Mouse (Mus musculus): ENCODE measurements around the gene Necab2. TPM values are rescaled to one million over a fixed set of nuclear protein-coding genes. Genes with fewer than 3 reads are reported as not detected.

Necab2 gene
- 45.8 and 48.3 TPM in 2 replicates for polyA plus RNA-seq (2015; fragmentation: Nextera tagmentation; extraction: Ambion mirVana)

DNA sequence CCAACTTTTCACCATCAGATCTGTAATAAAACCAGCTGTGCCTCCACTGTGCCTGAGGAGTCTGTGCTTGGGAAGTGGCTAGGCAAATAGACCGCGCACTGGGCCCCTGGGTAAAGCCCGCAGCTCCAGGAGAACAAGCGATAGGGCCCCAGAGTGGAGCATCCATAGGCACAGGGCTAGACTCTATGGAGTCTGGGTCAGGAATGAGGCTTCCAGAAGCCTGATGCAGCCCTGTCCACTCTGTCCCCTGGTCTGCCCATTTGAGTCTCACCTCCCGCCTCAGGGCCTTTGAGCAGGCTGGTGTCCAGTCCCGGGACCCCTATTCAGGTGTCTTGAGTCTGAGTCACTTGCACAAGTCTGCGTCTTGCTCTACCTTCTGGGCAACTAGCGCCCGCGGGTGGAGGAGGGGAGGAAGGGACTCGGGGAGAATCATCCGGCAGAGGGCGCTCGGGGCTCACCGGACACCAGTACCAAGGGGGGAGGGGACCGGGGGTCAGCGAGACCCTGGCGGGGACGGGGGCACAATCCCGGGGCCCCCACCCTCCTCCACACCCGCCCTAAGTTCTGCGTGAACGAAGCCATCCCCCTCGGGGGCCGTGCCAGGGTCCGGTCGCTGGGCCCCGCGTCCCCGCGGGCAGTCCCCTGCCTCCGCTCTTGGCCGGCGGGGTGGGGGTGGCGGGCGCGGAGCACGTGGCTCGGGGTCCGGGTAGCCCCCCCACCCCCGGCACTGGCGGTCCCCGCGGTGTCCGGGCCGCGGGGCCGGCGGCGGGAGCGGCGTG, at the start of gene Necab2:
Necab2 (plus strand) TSS at position 509 of the 779 bp plus-strand sequence.
- Histone ChIP-seq H3K4me2 (peak within 1 kb of the TSS; percentile 93), H3K4me3 (peak within 1 kb of the TSS; percentile 74), H3K27ac (replicated peaks) (peak within 1 kb of the TSS; percentile 51; the same call in 1 of the 2 replicates), H3K9me3 (no peaks in the 10 kb centered on the region), H3K27me3 (no peaks in the 10 kb centered on the region; the same call in 1 of the 2 replicates), H3K36me3 (no peaks in the 10 kb centered on the region), H3K4me1 (replicated peaks) (peaks cover 24% of the 10 kb centered on the region), H3K9ac (peak within 1 kb of the TSS; percentile 72)
- peak; percentile 80 for ATAC-seq (ENCODE audit: low FRiP score, low read depth)
- 3% methylated on average over 36 of the region's 52 CpGs for WGBS

DNA sequence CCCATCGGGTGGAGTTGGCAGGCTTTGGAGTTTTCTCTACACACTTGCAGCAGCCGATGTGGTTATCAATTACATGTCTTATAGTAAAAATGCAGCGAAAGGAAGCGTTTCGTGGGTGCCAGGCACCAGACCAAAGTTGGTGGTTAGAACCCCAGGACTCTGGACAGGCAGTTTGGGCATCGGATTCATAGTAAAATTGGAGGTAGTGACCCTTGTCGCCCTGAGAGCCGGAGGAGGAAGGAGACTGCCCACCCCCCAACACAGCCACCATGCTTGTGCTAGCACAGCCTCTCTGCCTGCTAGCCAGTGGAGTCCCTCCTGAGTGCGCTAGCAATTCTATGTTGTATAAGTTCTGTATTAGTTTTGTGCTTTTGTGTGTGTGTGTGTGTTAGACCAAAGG, 48.0 kb upstream of the Necab2 start:
- WGBS, result 82% methylated on average over 9 of the region's 9 CpGs
- peaks cover 26% of the 10 kb centered on the region for H3K4me1 ChIP-seq (replicated peaks)
- 0 out of 2 replicates have a peak, but pooled peaks cover 4% of the 10 kb centered on the region for H3K36me3 ChIP-seq
- no peaks in the 10 kb centered on the region for H3K27me3 ChIP-seq
- H3K9me3 ChIP-seq, result no peaks in the 10 kb centered on the region
- ATAC-seq (ENCODE audit: low FRiP score, low read depth), result no peak
- H3K9ac ChIP-seq, result no peak overlapping the region
- no peak overlapping the region for H3K4me2 ChIP-seq
- no peak overlapping the region for H3K27ac ChIP-seq (replicated peaks)
- no peak overlapping the region for H3K4me3 ChIP-seq

DNA sequence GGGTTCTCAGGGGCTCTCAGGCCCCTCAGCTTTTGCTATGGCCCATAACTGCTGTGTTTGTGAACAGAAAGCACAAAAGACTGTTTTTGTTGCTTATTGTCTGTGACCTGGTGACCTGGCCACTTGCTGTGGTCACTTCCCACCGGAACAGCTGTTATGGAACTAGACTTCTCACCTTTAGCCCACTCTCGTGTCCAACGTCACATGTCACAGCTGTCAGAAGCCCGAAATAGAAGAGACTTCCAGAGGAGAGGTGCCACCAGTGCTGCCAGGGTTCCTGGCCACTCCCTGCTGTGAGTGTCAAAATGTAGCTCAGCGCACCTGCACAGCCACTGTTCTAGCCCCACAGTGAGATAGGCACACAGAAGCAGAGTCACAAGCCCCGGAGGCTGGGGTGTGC, 47.3 kb upstream of the Necab2 start:
- H3K27ac ChIP-seq (replicated peaks), result no peak overlapping the region
- 0 out of 2 replicates have a peak, but pooled peaks cover 4% of the 10 kb centered on the region for H3K36me3 ChIP-seq
- no peak overlapping the region for H3K9ac ChIP-seq
- 78% methylated on average over 6 of the region's 6 CpGs for WGBS
- H3K4me1 ChIP-seq (replicated peaks), result peaks cover 21% of the 10 kb centered on the region
- no peak for ATAC-seq (ENCODE audit: low FRiP score, low read depth)
- no peaks in the 10 kb centered on the region for H3K9me3 ChIP-seq
- no peak overlapping the region for H3K4me3 ChIP-seq
- no peaks in the 10 kb centered on the region for H3K27me3 ChIP-seq
- no peak overlapping the region for H3K4me2 ChIP-seq

GRCm38 (mm10) chr8:119400122-119400671, 46.3 kb upstream of the Necab2 start:
- no peak overlapping the region for H3K9ac ChIP-seq
- no peak for ATAC-seq (ENCODE audit: low FRiP score, low read depth)
- 85% methylated on average over 9 of the region's 9 CpGs for WGBS

DNA sequence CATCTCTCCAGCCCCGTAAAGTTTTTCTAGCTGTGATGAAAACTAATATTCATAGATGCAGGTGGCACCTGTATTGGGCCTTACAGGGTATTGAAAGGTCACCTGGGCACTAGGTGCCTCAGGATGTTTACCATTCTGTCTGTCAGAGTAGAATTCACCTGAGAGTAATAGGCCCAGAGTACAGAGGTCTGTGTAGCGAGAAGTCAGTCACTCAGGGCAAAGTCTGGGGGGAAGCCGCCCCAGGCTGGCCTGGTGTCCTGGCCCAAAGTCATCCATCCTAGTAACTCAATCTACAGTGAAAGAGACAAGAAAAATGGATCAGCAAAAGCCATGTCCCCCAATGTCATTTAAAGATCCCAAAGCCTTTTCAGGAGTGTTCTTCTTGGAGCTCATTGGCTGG, 45.6 kb upstream of the Necab2 start:
- H3K4me1 ChIP-seq (replicated peaks), result peaks cover 13% of the 10 kb centered on the region
- 90% methylated on average over 3 of the region's 3 CpGs for whole genome bisulfite sequencing
- ATAC-seq (ENCODE audit: low FRiP score, low read depth), result no peak

More at GRCm38 (mm10) chr8:119400122-119400671, 46.3 kb upstream of the Necab2 start:
- H3K27ac ChIP-seq (replicated peaks), result no peak overlapping the region
- no peak overlapping the region for H3K4me2 ChIP-seq
- 0 out of 2 replicates have a peak, but pooled peaks cover 4% of the 10 kb centered on the region for H3K36me3 ChIP-seq
- peaks cover 19% of the 10 kb centered on the region for H3K4me1 ChIP-seq (replicated peaks)
- no peak overlapping the region for H3K4me3 ChIP-seq
- no peaks in the 10 kb centered on the region for H3K9me3 ChIP-seq
- H3K27me3 ChIP-seq, result no peaks in the 10 kb centered on the region

GRCm38 (mm10) chr8:119403912-119404311, 42.6 kb upstream of the Necab2 start:
- Histone ChIP-seq H3K4me3 (no peak overlapping the region), H3K36me3 (peaks cover 19% of the 10 kb centered on the region), H3K4me1 (replicated peaks) (no peaks in the 10 kb centered on the region), H3K9ac (no peak overlapping the region), H3K27ac (replicated peaks) (no peak overlapping the region), H3K27me3 (no peaks in the 10 kb centered on the region), H3K9me3 (no peaks in the 10 kb centered on the region), H3K4me2 (no peak overlapping the region)
- 79% methylated on average over 10 of the region's 10 CpGs for WGBS
- ATAC-seq (ENCODE audit: low FRiP score, low read depth), result no peak

More for the DNA sequence above, 45.6 kb upstream of the Necab2 start:
- Histone ChIP-seq H3K27ac (replicated peaks) (no peak overlapping the region), H3K4me2 (no peak overlapping the region), H3K4me3 (no peak overlapping the region), H3K9me3 (no peaks in the 10 kb centered on the region), H3K27me3 (no peaks in the 10 kb centered on the region), H3K36me3 (0 out of 2 replicates have a peak, but pooled peaks cover 4% of the 10 kb centered on the region), H3K9ac (no peak overlapping the region)

- H3K36me3 ChIP-seq, result peaks cover 25% of the 10 kb centered on the region
Observed at GRCm38 (mm10) chr8:119404648-119405047, 41.9 kb upstream of the Necab2 start.

DNA sequence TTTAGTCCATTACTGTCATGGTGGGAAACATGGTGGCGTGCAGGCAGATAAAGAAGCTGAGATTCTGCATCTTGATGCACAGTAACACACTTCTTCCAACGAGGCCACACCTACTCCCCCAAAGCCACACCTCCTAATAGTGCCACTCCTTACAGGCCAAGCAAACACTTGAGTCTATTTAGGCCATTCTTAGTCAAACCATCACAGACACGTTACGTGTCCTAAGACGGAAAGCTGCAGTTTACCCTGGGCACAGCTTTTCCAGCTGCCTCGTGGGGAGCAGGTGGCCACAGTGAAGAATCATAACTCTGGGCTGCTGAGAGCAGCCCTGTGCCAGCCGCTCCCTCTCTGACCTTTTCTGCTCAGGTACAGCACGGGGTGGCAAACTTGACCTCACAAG, 38.2 kb upstream of the Necab2 start:
- no peaks in the 10 kb centered on the region for H3K27me3 ChIP-seq
- no peak overlapping the region for H3K9ac ChIP-seq
- WGBS, result 82% methylated on average over 8 of the region's 8 CpGs
- ATAC-seq (ENCODE audit: low FRiP score, low read depth), result no peak
- no peak overlapping the region for H3K4me2 ChIP-seq
- H3K36me3 ChIP-seq, result peaks cover 39% of the 10 kb centered on the region
- H3K27ac ChIP-seq (replicated peaks), result no peak overlapping the region
- H3K4me3 ChIP-seq, result no peak overlapping the region
- peaks cover 4% of the 10 kb centered on the region; the same call in 1 of the 2 replicates for H3K4me1 ChIP-seq (replicated peaks)
- H3K9me3 ChIP-seq, result no peaks in the 10 kb centered on the region

More at GRCm38 (mm10) chr8:119404648-119405047, 41.9 kb upstream of the Necab2 start:
- Histone ChIP-seq H3K9ac (no peak overlapping the region), H3K27ac (replicated peaks) (no peak overlapping the region), H3K4me3 (no peak overlapping the region), H3K27me3 (no peaks in the 10 kb centered on the region), H3K4me1 (replicated peaks) (no peaks in the 10 kb centered on the region), H3K9me3 (no peaks in the 10 kb centered on the region), H3K4me2 (no peak overlapping the region)
- WGBS, result 97% methylated on average over 5 of the region's 5 CpGs
- ATAC-seq (ENCODE audit: low FRiP score, low read depth), result no peak

- no peak overlapping the region for H3K4me2 ChIP-seq
- no peak for ATAC-seq (ENCODE audit: low FRiP score, low read depth)
- H3K27me3 ChIP-seq, result no peaks in the 10 kb centered on the region
- H3K9me3 ChIP-seq, result no peaks in the 10 kb centered on the region
- WGBS, result 62% methylated on average over 10 of the region's 10 CpGs
- no peak overlapping the region for H3K4me3 ChIP-seq
- peaks cover 39% of the 10 kb centered on the region for H3K36me3 ChIP-seq
- no peak overlapping the region for H3K27ac ChIP-seq (replicated peaks)
- H3K9ac ChIP-seq, result no peak overlapping the region
- H3K4me1 ChIP-seq (replicated peaks), result peaks cover 4% of the 10 kb centered on the region; the same call in 1 of the 2 replicates
Observed at GRCm38 (mm10) chr8:119412037-119412734, 34.3 kb upstream of the Necab2 start.

DNA sequence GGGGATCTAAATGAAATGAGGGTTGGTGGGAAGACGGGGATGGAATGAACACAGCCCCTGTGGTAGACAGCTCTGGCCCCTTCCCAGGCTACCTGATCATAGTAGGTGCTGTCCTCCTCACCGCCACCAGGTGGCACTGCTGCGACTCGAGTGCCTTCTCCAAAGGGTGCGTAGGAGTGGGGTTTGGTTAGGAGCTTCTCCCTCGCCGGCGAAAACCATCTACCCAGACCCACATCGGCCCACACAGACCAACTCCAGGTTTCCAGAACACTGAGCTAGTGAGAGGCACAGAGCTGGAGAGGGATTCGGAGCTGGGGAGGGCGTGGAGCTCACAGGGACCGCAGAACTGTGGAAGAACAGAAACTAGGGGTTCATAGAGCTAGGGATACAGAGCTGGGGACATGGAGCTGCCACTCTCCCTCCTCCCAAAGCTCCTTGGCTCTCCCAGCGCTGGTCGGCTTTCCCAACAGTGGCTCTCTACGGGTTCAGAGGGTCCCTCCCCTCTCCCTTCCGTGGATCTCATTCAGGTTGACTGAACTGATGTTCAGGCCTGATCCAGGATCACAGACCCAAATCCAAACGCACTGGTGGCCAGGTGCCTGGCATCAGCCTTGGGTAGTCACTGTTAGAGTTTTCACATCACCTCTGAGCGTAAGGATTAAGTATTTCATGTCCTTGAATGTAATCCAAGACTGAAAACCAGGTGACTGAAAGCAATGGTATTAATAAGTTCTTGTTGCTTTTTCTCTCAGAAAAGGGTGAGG, 33.6 kb upstream of the Necab2 start:
- Histone ChIP-seq H3K4me2 (peak overlapping the region; percentile 48), H3K27me3 (no peaks in the 10 kb centered on the region), H3K27ac (replicated peaks) (no peak overlapping the region), H3K9me3 (no peaks in the 10 kb centered on the region), H3K4me1 (replicated peaks) (peaks cover 4% of the 10 kb centered on the region; the same call in 1 of the 2 replicates), H3K9ac (peak overlapping the region; percentile 37), H3K36me3 (peaks cover 32% of the 10 kb centered on the region), H3K4me3 (no peak overlapping the region)
- ATAC-seq (ENCODE audit: low FRiP score, low read depth), result peak; percentile 77
- WGBS, result 13% methylated on average over 18 of the region's 18 CpGs

- no peaks in the 10 kb centered on the region for H3K27me3 ChIP-seq
- 87% methylated on average over 10 of the region's 10 CpGs for WGBS
Observed at GRCm38 (mm10) chr8:119413605-119414004, 32.9 kb upstream of the Necab2 start.

More at GRCm38 (mm10) chr8:119413605-119414004, 32.9 kb upstream of the Necab2 start:
- peaks cover 26% of the 10 kb centered on the region for H3K36me3 ChIP-seq
- no peak overlapping the region for H3K4me3 ChIP-seq
- H3K9me3 ChIP-seq, result no peaks in the 10 kb centered on the region
- H3K4me2 ChIP-seq, result no peak overlapping the region
- peaks cover 4% of the 10 kb centered on the region; the same call in 1 of the 2 replicates for H3K4me1 ChIP-seq (replicated peaks)
- H3K9ac ChIP-seq, result no peak overlapping the region
- no peak for ATAC-seq (ENCODE audit: low FRiP score, low read depth)
- H3K27ac ChIP-seq (replicated peaks), result no peak overlapping the region

All from hindbrain, embryonic 15.5 days (tissue).